8 mouse cellular contexts compared by ENCODE assay signal in genomic region chr11:90390817-90391173, GRCm38 (mm10). TPM values are rescaled to one million over a fixed set of nuclear protein-coding genes. Genes with fewer than 3 reads are reported as not detected.
DNase-seq lines count a peak whose midpoint lies in the region; ATAC-seq and TF ChIP-seq lines count a peak whose summit lies in the region.

TSS of gene Hlf (minus strand) at chr11:90390895.

- intact Hi-C loops in heart, postnatal 10 days (cut with DNase I) = loop anchor here (1.0 to 5.0 kb wide), 2 partner anchors 27 to 208 kb away; no protein-coding TSS in a partner anchor

- no peak within 1 kb of the TSS for H3K27ac ChIP-seq in ES-Bruce4 (ENCODE audit: insufficient read depth, low read length)
- no peak within 1 kb of the TSS; the same call in 1 of the 2 replicates for H3K27ac ChIP-seq in forebrain, embryonic 14.5 days (ENCODE audit: low read depth, low read length)
- no peak within 1 kb of the TSS for H3K27ac ChIP-seq in liver, embryonic 15.5 days (replicated peaks)
- no peak within 1 kb of the TSS for H3K27ac ChIP-seq in neural tube, embryonic 11.5 days (ENCODE audit: low read depth, low read length)
- H3K27ac ChIP-seq in stomach, embryonic 16.5 days (ENCODE audit: low read length) = no peak within 1 kb of the TSS

- peak; percentile 97 for DNase-seq in forebrain, embryonic 14.5 days (ENCODE audit: low spot score)
- peak; percentile 90 for DNase-seq in heart, postnatal 10 days
- peak; percentile 91 to 95 for DNase-seq in kidney, postnatal 4 days
- peak; percentile 97 for DNase-seq in neural tube, embryonic 11.5 days (ENCODE audit: low spot score)

- no peak for TF ChIP-seq CTCF in ES-Bruce4 (IDR thresholded peaks at IDR 0.05; ENCODE audit: low read depth, low read length)

- TF ChIP-seq POLR2A in ES-Bruce4 (IDR thresholded peaks at IDR 0.05; ENCODE audit: insufficient read depth, low read length) = no peak

- peak within 1 kb of the TSS; percentile 81 for H3K4me2 ChIP-seq in forebrain, embryonic 14.5 days (ENCODE audit: low read length)
- peak within 1 kb of the TSS; percentile 76 for H3K4me2 ChIP-seq in liver, embryonic 15.5 days
- H3K4me2 ChIP-seq in neural tube, embryonic 11.5 days (ENCODE audit: low read depth) = peak within 1 kb of the TSS; percentile 84
- peak within 1 kb of the TSS; percentile 97 for H3K4me2 ChIP-seq in stomach, embryonic 16.5 days (ENCODE audit: low read depth, low read length)

- H3K4me1 ChIP-seq in ES-Bruce4 (ENCODE audit: control insufficient read depth, insufficient read depth, low read length) = peaks cover 3% of the 10 kb centered on the region
- peaks cover 11% of the 10 kb centered on the region; the same call in 1 of the 2 replicates for H3K4me1 ChIP-seq in forebrain, embryonic 14.5 days (ENCODE audit: control insufficient read depth, insufficient read depth, low read length)
- peaks cover 21% of the 10 kb centered on the region for H3K4me1 ChIP-seq in liver, embryonic 15.5 days (replicated peaks)
- 0 out of 2 replicates have a peak, but pooled peaks cover 3% of the 10 kb centered on the region for H3K4me1 ChIP-seq in neural tube, embryonic 11.5 days (ENCODE audit: control insufficient read depth, insufficient read depth, low read length)
- H3K4me1 ChIP-seq in stomach, embryonic 16.5 days (ENCODE audit: control insufficient read depth, insufficient read depth, low read length) = peaks cover 12% of the 10 kb centered on the region

- 0 out of 2 replicates have a peak within 1 kb of the TSS, but pooled peaks have one; percentile 5 for H3K9ac ChIP-seq in ES-Bruce4 (ENCODE audit: low read depth, poor library complexity, severe bottlenecking)
- H3K9ac ChIP-seq in forebrain, embryonic 14.5 days (ENCODE audit: low read length) = peak within 1 kb of the TSS; percentile 60
- H3K9ac ChIP-seq in liver, embryonic 15.5 days = peak within 1 kb of the TSS; percentile 21; the same call in 1 of the 2 replicates
- no peak within 1 kb of the TSS for H3K9ac ChIP-seq in neural tube, embryonic 11.5 days (ENCODE audit: low read length)
- peak within 1 kb of the TSS; percentile 58 for H3K9ac ChIP-seq in stomach, embryonic 16.5 days (ENCODE audit: low read length)

- H3K4me3 ChIP-seq in ES-Bruce4 (ENCODE audit: low read depth, low read length) = peak within 1 kb of the TSS; percentile 36
- peak within 1 kb of the TSS; percentile 39 for H3K4me3 ChIP-seq in forebrain, embryonic 14.5 days (ENCODE audit: low read depth, low read length)
- peak within 1 kb of the TSS; percentile 53 for H3K4me3 ChIP-seq in liver, embryonic 15.5 days (replicated peaks)
- H3K4me3 ChIP-seq in neural tube, embryonic 11.5 days (ENCODE audit: low read depth, low read length) = peak within 1 kb of the TSS; percentile 21
- peak within 1 kb of the TSS; percentile 57 for H3K4me3 ChIP-seq in stomach, embryonic 16.5 days (replicated peaks; ENCODE audit: low read length)

- H3K9me3 ChIP-seq in ES-Bruce4 (replicated peaks; ENCODE audit: control insufficient read depth, insufficient read depth, low read length, poor library complexity, severe bottlenecking) = no peaks in the 10 kb centered on the region
- no peaks in the 10 kb centered on the region for H3K9me3 ChIP-seq in forebrain, embryonic 14.5 days (replicated peaks; ENCODE audit: control insufficient read depth, low read length)
- H3K9me3 ChIP-seq in liver, embryonic 15.5 days (replicated peaks) = no peaks in the 10 kb centered on the region
- H3K9me3 ChIP-seq in neural tube, embryonic 11.5 days (ENCODE audit: control insufficient read depth, low read length) = no peaks in the 10 kb centered on the region
- H3K9me3 ChIP-seq in stomach, embryonic 16.5 days (replicated peaks; ENCODE audit: control insufficient read depth, low read length) = no peaks in the 10 kb centered on the region

- H3K27me3 ChIP-seq in ES-Bruce4 (ENCODE audit: control insufficient read depth, insufficient read depth, low read length, poor library complexity, severe bottlenecking) = peaks cover 22% of the 10 kb centered on the region
- peaks cover 38% of the 10 kb centered on the region for H3K27me3 ChIP-seq in forebrain, embryonic 14.5 days (replicated peaks; ENCODE audit: control insufficient read depth, insufficient read depth, low read length)
- H3K27me3 ChIP-seq in liver, embryonic 15.5 days = peaks cover 68% of the 10 kb centered on the region
- H3K27me3 ChIP-seq in neural tube, embryonic 11.5 days (ENCODE audit: control insufficient read depth, insufficient read depth, low read length) = peaks cover 30% of the 10 kb centered on the region
- H3K27me3 ChIP-seq in stomach, embryonic 16.5 days (ENCODE audit: control insufficient read depth, insufficient read depth, low read length) = peaks cover 9% of the 10 kb centered on the region

- peak; percentile 82 for ATAC-seq in cerebellum, adult (ENCODE audit: insufficient number of reproducible peaks, low FRiP score, low TSS enrichment)
- peak; percentile 98 for ATAC-seq in forebrain, embryonic 14.5 days
- peak; percentile 71 for ATAC-seq in liver, embryonic 15.5 days (ENCODE audit: insufficient read depth)
- peak; percentile 98 for ATAC-seq in neural tube, embryonic 11.5 days (ENCODE audit: insufficient read depth, low FRiP score, low TSS enrichment)
- ATAC-seq in stomach, embryonic 16.5 days (ENCODE audit: insufficient read depth, low FRiP score) = peak; percentile 96

- WGBS in forebrain, embryonic 14.5 days = under 1% methylated on average over 40 of the region's 40 CpGs
- WGBS in liver, embryonic 15.5 days (ENCODE audit: insufficient replicate concordance) = under 1% methylated on average over 40 of the region's 40 CpGs
- WGBS in neural tube, embryonic 11.5 days = under 1% methylated on average over 38 of the region's 40 CpGs
- 0% methylated on average over 40 of the region's 40 CpGs for WGBS in stomach, embryonic 16.5 days

- no peak for TF ChIP-seq EP300 in ES-Bruce4 (IDR thresholded peaks at IDR 0.05; ENCODE audit: insufficient read depth, low read depth, low read length)

- H3K36me3 ChIP-seq in ES-Bruce4 (ENCODE audit: control insufficient read depth, insufficient read depth, low read length, poor library complexity, severe bottlenecking) = no peaks in the 10 kb centered on the region
- H3K36me3 ChIP-seq in forebrain, embryonic 14.5 days (ENCODE audit: control insufficient read depth, insufficient read depth, low read length) = no peaks in the 10 kb centered on the region
- no peaks in the 10 kb centered on the region for H3K36me3 ChIP-seq in liver, embryonic 15.5 days (replicated peaks)
- no peaks in the 10 kb centered on the region for H3K36me3 ChIP-seq in neural tube, embryonic 11.5 days (ENCODE audit: control insufficient read depth, insufficient read depth, low read length)
- H3K36me3 ChIP-seq in stomach, embryonic 16.5 days (ENCODE audit: control insufficient read depth, insufficient read depth, low read length) = no peaks in the 10 kb centered on the region

RNA-seq across cellular contexts. Expression of gene Hlf, which starts in this region (rescaled TPM):
- polyA plus RNA-seq in ES-Bruce4 (2011; ENCODE audit: insufficient read depth, insufficient read length, low read depth, missing spikeins) = 0.40 TPM in 1 of 2 replicates, not detected in the other
- 3.5 and 4.9 TPM in 2 replicates for polyA plus RNA-seq in forebrain, embryonic 14.5 days (2014; fragmentation: Nextera tagmentation; extraction: Ambion mirVana)
- total RNA-seq in heart, postnatal 10 days (2021) = 10 to 100 TPM; 15.7 to 22.1 TPM
- 5.0 TPM in 2 replicates for polyA plus RNA-seq in liver, embryonic 15.5 days (2015; fragmentation: Nextera tagmentation; extraction: Ambion mirVana)
- 0.54 and 0.98 TPM in 2 replicates for polyA plus RNA-seq in neural tube, embryonic 11.5 days (2014; fragmentation: Nextera tagmentation; extraction: Ambion mirVana)
- 2.2 and 2.3 TPM in 2 replicates for polyA plus RNA-seq in stomach, embryonic 16.5 days (2015; fragmentation: Nextera tagmentation; extraction: Ambion mirVana)

Comparison
In these comparisons a context has a peak if more than half of its experiments do, and no peak if none do; other contexts are left out.
1. Peak in DNase-seq, ATAC-seq, H3K4me3 ChIP-seq and H3K4me2 ChIP-seq in neural tube, embryonic 11.5 days; RNA of the gene not detected or under 1 TPM.